Mouse (Mus musculus) layer of hippocampus, postnatal 14 days (tissue): ENCODE results near the gene Robo1. TPM values are rescaled to one million over a fixed set of nuclear protein-coding genes. Genes with fewer than 3 reads are reported as not detected.

Experiments
- DNase-seq, 2 experiments: peaks; one replicate each; pipeline ENCODE4 v3.0.0; 2021 to 2022; ENCODE audit warnings: low spot score in 2 of 2, mixed read lengths in 1 of 2
- total RNA-seq, 2 experiments: library from RNA; stranded (reverse); gene quantifications; 2 replicates each; pipeline ENCODE4 v1.2.3; 2021

The Robo1 gene
- total RNA-seq, 2 experiments from 2014 or later: 96.0 to 100 TPM

DNA sequence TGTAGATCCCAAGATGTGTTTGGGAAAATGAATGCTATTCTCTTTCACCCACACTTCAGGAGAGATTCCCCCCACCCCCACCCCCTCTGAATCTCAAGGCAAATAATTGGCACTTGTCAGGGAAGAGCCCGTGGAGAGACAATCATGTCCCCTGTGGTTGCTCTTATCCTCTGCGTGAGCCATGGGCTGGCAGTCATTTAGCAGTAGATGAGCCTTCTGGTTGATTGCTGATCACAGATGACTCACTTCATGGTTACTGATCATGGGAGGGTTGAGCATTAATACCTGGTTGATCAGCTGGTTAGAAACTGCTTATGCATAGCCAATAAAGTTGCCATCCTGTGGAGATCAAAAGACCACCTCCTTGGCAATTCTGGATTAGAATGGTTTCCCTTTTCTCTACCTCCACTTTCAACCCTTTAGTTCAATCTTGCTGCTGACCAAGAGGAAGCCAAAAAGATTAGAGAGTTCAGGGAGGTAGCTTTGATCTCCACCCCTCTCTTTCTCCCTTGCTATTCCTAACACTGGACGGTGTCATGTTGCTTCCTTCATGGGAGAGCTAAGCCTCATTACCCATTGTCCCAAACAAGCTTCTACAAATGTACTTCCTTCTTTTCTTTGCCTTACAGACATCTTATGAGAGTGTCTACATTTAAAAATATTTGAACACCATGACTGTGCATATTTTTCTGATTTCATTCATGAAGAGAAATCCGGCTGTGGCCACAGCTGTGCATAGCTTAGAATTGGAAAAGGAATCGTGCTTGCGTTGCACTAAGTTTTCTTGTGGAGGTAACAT, 362.3 kb downstream of the Robo1 start:
- DNase-seq: no peak

DNA sequence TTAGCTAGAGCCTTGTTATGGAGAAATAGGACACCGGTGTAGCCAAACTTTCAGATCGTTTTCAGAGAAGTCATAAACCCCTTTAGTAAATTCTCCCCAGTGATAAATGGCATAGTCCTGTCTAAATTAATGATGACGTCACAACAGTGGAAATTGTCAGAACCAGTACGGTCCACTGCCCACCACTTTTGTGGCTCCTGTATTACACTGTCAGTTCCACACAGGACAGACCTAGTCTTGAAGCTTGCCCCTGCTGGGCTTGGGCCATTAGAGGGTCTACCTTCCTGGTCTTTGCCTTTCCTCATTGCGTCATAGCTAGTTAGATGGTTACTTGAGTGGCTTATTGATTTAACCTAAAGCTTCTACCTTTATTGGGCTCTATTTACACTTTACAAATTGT, 369.1 kb downstream of the Robo1 start:
- no peak for DNase-seq

DNA sequence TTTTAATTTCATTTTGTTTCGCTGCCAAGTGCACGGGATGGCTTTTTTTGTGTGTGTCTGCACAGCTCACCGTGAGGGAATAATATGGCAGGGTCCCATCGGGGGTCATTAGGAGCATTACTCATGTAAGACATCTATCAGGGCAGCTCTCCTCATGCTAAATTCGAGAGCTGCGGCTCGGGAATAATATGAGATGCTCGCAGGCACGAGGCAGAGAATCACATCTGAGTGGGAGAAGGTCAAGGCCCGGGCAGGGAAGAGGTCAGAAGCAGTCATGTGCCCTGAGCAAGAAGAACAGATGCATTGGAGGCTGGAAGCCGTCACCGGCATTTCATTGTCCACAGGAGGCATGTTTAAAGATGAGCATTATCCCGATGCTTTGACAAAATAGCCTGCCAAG, 370.3 kb downstream of the Robo1 start:
- no peak for DNase-seq

DNA sequence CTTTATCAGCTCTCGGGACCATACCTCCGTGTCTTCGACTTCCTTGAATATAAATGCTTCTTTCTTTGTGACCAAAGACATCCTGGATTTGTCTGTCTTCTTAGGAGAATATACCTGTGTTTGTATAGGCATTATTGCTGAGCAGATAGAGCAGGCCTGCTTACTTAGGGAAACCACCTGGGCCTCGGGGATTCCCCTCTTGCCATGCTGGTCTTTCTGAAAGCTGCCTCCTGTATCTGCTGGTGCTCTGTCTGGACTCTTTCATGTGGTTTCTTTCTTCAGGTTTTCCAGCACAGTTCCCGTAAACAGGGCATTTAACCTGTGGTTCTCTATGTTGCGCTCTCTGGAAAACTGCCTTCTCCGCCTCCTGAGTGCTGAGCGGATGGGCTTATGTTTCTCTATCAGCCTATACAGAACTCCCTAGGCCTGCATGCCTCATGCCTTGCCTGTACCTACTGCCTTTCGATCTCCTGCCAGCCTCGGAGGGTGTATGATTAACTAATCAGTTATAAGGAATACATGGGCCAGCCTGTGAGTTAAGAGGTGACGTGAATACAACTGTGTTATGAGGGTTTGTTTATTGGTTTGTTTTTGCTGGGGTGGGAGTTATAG, 370.9 kb downstream of the Robo1 start:
- DNase-seq: no peak

DNA sequence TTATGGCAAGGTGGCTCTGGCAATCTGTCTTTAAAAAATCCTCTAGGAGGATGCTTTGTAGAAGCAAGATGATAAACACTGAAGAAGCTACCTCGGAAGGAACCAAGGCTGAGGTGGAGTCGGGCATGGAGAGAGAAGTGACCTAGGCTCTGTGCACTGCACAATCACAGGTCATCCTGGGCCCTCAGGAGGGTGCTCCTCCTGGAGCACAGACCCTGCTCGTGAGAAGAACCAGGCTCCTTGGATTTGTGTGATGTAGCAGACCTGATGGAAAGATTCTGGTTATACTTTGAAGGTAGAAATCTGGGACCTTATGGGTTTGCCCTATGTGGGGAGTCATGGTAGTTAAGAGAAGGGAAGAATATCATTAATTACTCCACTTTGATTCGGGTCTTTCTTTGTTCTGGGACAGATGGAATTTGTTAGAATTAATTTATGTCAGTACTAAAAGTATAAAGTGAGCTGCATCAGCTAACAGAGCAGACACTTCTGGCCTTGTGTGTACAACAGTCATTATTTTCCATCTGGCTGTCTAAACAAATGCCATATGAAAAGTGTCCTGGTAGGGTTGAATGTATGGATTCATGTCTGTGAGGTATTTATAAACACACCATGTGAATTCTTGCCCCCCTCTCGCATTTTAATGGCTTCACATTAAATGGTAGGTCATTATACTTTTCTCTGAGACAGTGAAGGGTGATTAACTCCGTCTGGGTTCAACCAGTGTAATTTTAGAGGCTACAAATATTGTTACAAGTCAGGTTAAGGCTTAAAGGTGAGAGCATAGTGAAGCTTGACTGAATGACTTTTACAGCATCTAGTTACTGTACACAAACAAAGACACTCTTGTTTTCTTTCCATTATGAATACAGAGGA, 377.7 kb downstream of the Robo1 start:
- DNase-seq: no peak

DNA sequence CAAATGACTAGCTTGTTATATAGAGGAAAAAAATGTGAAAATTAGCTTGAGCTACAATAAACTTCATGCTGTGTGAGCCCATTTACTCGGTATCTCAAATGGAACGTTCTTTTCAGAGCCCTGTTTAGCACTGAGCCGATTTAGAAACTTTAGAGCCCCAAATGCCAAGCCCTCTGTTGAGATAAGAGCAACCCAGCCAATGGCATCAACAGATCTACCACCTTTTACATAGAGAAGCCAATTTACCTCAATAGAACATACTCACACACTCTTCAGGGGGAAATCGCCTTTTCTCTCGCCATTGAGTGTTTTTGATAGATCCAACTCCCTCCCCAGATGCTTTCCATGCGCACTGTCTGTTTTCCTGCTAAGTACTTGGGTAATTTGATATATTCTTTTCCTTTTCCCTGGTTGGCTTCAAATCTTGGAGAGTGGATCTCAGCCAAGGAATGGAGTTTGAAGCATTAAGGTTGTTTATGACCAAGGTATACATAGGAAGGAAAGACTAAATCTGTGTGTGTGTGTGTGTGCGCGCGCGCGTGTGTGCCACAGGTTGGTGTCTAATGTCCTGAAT, 378.5 kb downstream of the Robo1 start:
- no peak for DNase-seq

DNA sequence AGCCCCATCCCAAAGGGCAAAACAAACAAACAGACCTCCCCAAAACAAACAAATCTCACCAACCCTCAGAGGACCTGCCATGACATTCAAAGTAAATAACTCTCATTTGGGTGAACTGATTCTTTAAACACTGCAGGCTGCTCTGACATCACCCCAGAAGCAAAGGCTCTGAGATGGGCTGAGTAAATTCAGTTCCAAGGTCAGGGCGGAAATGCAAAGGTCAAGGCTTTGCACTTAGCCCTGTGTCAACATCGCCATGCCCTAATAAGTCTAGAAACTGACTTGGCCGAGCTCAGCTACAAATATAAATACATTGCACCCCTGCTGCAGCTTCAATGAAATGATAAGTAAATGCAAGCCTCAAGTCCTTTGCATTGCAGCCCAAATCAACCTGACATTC, 379.5 kb downstream of the Robo1 start:
- no peak for DNase-seq

DNA sequence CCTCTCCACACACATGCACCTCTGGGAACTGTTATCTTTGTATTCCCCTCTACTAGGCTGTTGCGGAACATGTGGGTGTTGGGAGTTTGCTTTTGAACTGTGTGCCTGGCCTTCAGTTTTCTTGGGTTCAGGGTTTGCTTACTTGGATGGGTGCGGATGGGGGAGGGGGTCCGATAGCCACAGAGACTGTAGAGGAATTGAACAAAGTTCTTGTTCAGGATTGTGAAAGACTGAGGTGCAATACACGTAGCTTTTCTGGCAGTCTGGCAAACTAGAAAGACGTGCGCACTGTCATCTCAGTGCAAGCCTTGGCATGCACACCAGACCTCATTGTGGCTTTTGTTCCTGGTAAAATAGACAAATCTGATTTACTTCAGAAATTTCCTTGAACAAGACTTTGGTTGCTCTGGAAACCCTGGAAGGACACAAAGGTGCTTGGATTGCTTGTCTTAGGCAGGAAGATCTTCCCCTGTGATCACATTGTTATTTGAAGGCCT, 380.1 kb downstream of the Robo1 start:
- DNase-seq: no peak

DNA sequence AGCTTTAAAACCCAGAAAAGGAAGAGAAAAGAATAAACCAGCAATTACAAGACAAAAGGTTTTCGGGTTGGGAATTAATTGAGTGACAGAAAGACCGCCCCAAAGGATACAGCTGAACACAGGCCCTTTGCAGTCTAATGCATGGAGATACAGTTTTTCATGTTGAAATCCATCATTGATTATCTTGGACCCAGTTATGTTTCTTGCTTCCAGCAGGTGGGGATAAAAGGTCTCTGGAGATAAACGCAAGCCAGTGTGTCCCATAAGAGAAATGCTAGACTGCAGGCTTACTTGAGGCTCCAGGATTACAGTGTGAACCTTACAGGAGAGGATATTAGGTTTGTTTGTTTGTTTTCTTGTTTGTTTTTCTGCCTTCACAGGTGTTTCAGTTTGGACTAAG, 383.8 kb downstream of the Robo1 start:
- DNase-seq: no peak

DNA sequence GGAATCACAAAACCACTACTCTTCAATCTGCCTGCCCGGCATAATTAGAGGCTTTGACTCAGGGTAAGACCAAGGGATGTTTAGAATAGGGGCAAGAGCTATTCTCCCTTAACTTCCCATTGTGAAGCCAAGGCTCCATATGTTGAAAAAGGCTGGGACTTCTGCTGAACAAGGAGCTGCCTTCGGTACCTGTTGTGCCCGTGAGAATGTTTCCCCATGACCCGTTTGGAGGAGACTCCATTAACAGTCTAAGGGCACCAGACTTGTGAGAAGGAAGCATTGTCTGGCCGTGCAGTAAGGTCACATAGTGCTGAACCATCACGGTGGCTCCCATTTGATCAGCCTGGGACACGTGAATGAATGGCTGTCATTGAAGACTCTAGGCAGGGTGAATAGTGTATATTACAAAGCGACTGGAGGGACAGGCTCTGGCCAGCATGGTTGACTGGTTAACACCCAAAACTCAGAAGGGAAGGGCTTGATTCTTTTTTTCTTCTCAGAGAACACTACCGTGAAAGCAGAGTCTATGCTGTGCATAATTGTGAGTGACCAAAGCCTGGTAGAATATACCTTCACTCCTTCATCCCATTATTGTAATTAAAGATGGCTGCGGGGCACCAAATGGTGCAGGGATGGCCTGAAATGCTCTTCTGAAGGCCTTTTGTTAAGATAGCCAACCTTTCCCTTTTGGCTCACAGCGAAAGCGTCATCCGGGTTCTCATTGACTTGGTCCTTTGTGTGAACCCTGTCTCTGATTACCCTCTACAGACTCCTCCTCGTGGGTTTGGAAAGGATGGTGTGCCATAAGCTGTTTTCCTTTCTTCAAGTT, 385.6 kb downstream of the Robo1 start:
- no peak for DNase-seq

DNA sequence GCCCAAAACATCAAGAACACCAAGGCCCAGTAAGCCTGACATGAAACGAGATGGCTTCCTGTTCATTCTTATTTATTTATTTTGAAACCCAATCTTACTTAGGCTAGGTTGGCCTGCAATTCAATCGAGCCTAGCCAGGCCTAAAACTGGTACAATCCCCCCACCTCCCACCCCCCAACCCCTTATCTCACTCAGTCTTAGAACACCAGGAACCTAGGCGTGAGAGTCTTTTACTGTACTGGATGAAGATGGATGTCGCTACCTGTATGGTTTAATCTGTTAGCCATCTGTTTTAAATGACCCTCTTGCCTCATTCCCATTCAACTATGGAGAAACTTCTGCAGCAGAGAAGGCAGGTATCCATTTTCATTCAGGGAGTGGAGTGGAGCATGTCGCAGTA, 386.7 kb downstream of the Robo1 start:
- DNase-seq: no peak

DNA sequence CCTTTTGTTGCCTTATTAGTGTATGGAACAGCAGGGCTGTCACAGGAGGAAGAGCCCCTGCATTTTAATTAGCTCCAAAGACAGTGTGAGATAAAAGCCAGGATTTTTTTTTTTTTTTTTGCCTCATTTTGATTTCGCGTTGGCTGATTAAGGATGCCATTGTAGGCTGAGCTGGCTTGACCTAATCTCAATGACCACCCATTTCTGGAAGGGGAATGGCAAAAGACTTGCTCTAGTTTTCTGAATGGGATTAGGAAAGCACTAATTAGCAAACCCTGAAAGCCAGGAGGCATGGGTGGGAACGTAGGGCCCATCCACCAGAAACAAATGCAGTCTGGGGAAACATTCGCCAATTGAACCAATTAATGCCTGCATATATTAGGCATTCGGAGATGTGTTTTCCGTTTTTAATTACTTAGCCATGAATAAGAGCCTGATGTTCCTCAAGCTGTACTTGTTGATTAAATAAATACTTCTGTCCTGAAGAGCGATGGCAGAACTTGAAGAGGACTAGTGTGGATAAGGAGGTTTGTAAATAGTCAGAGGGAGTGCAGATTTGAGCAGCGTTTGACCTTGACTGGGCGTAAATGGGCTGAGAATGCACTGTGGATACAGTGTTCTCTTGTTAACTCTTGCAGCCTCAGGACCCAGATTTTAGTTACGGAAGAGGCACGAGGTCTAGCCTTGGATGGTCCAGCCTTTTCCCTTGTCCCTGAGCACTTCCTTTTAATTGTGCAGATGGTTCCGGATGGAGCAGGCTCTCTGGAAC, 391.3 kb downstream of the Robo1 start:
- DNase-seq: peak; percentile 40 to 78

DNA sequence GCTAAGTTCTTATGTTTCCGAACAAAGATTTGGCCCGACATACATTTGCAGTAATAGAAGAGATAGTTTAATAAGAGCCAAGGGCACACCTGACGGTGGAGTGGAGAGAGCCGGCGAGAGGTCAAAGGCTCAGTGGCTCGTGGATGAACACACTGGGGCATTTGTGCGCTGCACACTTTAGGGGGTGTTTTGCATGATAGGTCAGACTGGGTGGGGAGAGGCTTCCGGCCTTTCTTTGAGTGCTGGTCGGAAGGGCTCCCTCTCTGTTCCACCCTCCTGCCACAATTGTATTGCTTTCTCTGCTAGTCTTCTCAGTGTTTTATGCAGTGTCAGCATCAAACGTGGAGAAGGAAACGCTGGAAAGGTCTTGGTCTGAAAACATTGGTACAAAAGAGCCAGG, 392.2 kb downstream of the Robo1 start:
- no peak for DNase-seq

DNA sequence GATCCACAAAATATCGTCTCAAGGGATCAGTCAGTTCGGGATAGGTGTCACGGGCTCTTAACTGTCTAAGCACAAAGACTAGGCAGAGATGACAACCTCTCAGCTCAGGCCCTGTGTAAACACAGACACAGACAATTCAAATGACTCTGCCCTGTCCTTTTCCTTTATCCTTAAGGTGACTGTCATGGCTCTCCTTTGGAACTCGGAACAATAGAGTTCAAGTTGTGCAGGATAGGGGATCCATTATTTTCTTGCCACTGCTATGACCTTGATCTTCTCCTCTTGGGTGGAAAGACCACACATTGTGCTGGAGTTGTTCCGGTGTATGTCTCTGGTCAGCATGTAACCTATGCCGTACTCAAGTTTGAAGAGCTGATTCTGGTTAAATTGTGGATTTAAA, 395.4 kb downstream of the Robo1 start:
- DNase-seq: no peak

DNA sequence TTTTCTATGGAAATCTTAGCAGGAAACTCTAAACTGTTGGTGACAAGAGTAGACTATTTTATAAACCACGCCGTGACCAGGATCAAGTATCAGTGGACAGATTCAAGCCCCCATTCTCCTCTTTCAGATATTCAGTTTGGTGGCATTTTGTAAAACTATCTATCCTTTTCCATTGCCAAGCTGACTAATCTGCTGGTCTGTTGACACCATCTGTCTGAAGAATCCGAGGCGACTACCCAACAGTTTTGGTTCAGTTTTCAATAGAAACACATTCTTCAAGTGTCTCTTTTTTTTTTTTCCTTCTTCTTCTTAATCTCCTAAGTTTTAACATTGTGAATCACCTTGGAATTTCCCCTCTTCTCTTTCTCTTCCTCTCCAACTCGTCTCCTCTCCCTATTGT, 397.7 kb downstream of the Robo1 start:
- peak in 1 of 2 experiments; percentile 69 for DNase-seq

DNA sequence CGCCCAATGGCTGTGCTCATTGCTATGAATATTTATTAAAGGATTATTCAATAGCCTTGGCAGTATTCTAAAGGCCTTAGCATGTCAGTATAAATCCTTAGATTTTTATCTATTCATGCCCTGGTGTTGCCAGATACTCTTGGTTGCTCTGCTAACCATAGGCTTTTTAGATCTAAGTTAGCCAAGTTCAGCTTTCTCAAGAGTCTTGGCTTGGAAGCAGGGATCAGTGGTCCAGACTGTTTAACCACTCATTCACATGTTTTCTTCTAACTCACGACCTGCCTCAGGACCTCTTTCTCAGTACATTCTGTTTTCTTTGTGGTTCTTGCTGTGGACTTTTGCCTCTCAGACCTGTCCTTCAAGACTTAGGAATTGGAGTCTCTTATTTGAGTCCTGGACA, 400.4 kb downstream of the Robo1 start:
- DNase-seq: no peak

DNA sequence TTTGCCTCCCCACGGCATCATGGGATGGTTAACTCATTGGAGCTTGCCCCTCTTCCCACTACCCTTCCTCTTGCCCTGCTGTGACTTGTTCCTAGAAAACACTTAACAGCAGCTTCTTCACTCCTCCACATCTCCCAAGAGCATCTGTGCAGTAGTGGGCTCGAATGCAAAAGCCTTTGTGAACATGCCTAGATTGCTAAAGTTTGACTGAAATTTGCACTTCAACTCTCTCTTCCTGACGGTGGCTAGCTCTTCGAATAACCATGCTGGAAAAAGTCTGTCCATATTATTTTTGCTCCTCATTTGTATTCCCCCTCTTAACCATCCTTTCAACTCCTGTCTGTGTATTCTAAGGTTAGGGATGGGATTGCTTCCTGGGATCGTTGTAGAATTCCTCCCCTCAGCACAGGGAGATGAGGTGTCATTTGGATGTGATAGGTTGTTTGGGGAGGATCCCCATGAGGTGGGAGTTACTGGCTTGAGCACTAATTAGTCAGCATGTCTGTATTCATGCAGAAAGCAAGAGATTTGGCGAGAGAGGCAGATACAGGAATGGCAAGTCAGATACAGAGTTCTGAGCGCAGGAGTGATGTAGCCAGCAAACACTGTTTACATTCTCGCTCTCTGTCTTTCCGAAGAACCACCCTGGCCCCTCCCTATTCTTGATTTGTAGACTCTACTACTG, 409.2 kb downstream of the Robo1 start:
- DNase-seq: no peak

DNA sequence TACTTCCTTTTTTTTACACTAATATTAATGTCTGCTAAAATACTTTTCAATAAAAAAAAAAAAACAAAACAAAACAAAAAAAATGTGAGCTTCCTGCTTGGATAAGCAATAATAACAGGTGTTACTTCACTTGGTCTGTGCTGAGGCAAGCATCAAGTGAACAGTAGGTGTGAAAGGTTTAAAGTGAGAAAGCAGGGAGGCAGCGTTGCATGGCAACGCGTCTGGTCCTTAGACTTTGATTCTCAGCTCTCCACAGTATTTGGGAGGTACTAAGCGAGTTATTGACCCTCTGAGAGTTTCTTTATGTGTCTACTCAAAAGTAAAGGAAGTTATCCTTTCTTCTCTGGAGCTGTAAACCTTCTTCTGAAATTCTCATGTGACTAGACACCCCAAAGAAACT, 411.0 kb downstream of the Robo1 start:
- DNase-seq: no peak

DNA sequence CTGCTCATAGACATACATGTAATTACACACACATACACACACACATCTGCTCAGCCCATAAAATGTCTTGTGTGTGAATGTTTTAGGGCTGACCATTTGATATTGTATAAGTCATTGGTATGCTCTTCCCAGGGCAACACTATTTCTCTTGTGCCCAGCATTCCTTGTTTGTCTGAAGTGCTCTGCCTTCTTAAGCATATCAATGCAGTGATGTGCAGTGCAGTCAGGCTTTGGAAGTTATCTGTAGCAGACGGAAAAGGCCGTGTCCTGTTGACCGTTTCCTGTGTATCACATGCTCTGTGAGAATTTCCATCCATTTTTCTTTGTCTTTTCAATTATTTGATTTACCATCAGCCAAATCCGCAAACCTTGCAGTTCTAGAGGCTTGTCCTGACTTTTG, 412.9 kb downstream of the Robo1 start:
- DNase-seq: no peak
